Comparison of ENCODE assay signal across 7 mouse cellular contexts in the genomic region with DNA sequence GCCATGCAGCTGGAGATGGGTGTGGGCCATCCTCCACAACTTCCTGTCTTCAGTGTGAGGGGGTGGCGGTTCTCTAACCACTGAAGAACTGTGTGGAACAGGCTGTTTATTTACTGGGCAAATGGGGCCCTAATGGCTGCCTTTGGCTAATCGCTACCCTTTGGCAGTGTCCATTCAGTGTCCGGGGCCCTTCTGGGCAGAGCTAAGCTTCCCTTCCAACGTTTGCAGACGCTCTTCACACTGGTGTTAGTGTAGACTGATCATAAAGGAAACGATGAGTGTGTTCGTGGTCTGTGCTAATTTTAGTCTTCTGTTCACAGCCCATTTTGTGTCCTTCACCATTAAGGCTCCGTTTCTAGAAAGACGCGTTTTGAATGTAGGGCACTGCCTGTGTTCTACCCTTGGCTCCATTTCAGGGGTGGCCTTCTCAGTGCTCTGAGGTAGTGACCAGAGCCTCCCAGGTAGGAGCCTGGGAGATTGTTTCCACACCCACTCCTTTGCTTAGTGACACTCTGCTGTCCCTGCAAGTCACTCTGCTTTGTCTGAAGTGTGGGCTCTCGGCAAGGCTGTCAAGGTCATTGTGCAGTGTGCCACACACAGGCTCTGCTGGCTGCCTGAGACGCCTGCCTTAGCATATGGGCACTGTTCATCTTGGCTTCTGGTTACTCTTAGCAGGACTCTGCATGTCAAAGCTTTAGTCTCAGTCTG. TPM values are rescaled to one million over a fixed set of nuclear protein-coding genes. Genes with fewer than 3 reads are reported as not detected.
DNase-seq lines count a peak whose midpoint lies in the region; ATAC-seq lines count a peak whose summit lies in the region.

No protein-coding gene starts in this region.

- H3K4me1 ChIP-seq in neural tube, embryonic 12.5 days, result peaks cover 73% of the 10 kb centered on the region
- peaks cover 75% of the 10 kb centered on the region for H3K4me1 ChIP-seq in embryonic facial prominence, embryonic 15.5 days
- H3K4me1 ChIP-seq in liver, embryonic 16.5 days (ENCODE audit: control insufficient read depth, low read depth, low read length), result peaks cover 52% of the 10 kb centered on the region
- H3K4me1 ChIP-seq in neural tube, embryonic 15.5 days, result peaks cover 84% of the 10 kb centered on the region

- intact Hi-C loops in heart, postnatal 36 days (cut with DNase I), result loop anchor here (2.0 kb wide), 1 partner anchor 16 kb away; no protein-coding TSS in a partner anchor

- H3K4me2 ChIP-seq in neural tube, embryonic 12.5 days (replicated peaks), result peak overlapping the region; percentile 16; the same call in 1 of the 2 replicates
- H3K4me2 ChIP-seq in embryonic facial prominence, embryonic 15.5 days (replicated peaks), result peak overlapping the region; percentile 27
- peak overlapping the region; percentile 21 for H3K4me2 ChIP-seq in liver, embryonic 16.5 days (ENCODE audit: low read depth, low read length)
- 0 out of 2 replicates have a peak overlapping the region, but pooled peaks have one; percentile 9 for H3K4me2 ChIP-seq in neural tube, embryonic 15.5 days

- H3K9ac ChIP-seq in neural tube, embryonic 12.5 days, result no peak overlapping the region
- H3K9ac ChIP-seq in embryonic facial prominence, embryonic 15.5 days, result no peak overlapping the region
- H3K9ac ChIP-seq in liver, embryonic 16.5 days (ENCODE audit: low read depth, low read length), result no peak overlapping the region
- H3K9ac ChIP-seq in neural tube, embryonic 15.5 days (replicated peaks), result no peak overlapping the region

- H3K4me3 ChIP-seq in neural tube, embryonic 12.5 days, result no peak overlapping the region
- H3K4me3 ChIP-seq in embryonic facial prominence, embryonic 15.5 days (replicated peaks), result no peak overlapping the region
- no peak overlapping the region for H3K4me3 ChIP-seq in liver, embryonic 16.5 days (ENCODE audit: low read depth, low read length)
- H3K4me3 ChIP-seq in neural tube, embryonic 15.5 days (replicated peaks), result no peak overlapping the region

- ATAC-seq in neural tube, embryonic 12.5 days (ENCODE audit: low FRiP score, low read depth), result no peak
- ATAC-seq in embryonic facial prominence, embryonic 15.5 days (ENCODE audit: insufficient number of reproducible peaks, low FRiP score, low TSS enrichment, low read depth), result no peak
- no peak for ATAC-seq in liver, embryonic 16.5 days (ENCODE audit: low read depth)
- no peak; the same call in 1 of the 2 replicates for ATAC-seq in neural tube, embryonic 15.5 days (ENCODE audit: low FRiP score)
- no peak; the same call in 1 of the 2 replicates for ATAC-seq in megakaryocyte-erythroid progenitor cell, adult 5-6 weeks (replicated peaks; ENCODE audit: low FRiP score, low TSS enrichment, poor library complexity, severe bottlenecking)

- no peak overlapping the region for H3K27ac ChIP-seq in neural tube, embryonic 12.5 days
- peak overlapping the region; percentile 87 for H3K27ac ChIP-seq in embryonic facial prominence, embryonic 15.5 days (replicated peaks)
- peak overlapping the region; percentile 16; the same call in 1 of the 2 replicates for H3K27ac ChIP-seq in liver, embryonic 16.5 days (ENCODE audit: low read length)
- H3K27ac ChIP-seq in neural tube, embryonic 15.5 days (replicated peaks), result peak overlapping the region; percentile 46

- DNase-seq in neural tube, embryonic 10.5 days (ENCODE audit: extremely low spot score, low spot score), result no peak
- peak; percentile 58 to 67 for DNase-seq in heart, postnatal 36 days

- WGBS in neural tube, embryonic 12.5 days, result 75% methylated on average over 12 of the region's 12 CpGs
- WGBS in embryonic facial prominence, embryonic 15.5 days, result 66% methylated on average over 12 of the region's 12 CpGs
- WGBS in liver, embryonic 16.5 days (ENCODE audit: insufficient replicate concordance), result 17% methylated on average over 12 of the region's 12 CpGs
- WGBS in neural tube, embryonic 15.5 days, result 66% methylated on average over 12 of the region's 12 CpGs

- H3K36me3 ChIP-seq in neural tube, embryonic 12.5 days, result no peaks in the 10 kb centered on the region
- H3K36me3 ChIP-seq in embryonic facial prominence, embryonic 15.5 days, result no peaks in the 10 kb centered on the region
- H3K36me3 ChIP-seq in liver, embryonic 16.5 days (ENCODE audit: control insufficient read depth, insufficient read depth), result no peaks in the 10 kb centered on the region
- H3K36me3 ChIP-seq in neural tube, embryonic 15.5 days, result no peaks in the 10 kb centered on the region

- H3K9me3 ChIP-seq in neural tube, embryonic 12.5 days, result no peaks in the 10 kb centered on the region
- H3K9me3 ChIP-seq in embryonic facial prominence, embryonic 15.5 days (replicated peaks), result no peaks in the 10 kb centered on the region
- H3K9me3 ChIP-seq in liver, embryonic 16.5 days (replicated peaks; ENCODE audit: control insufficient read depth, low read length), result no peaks in the 10 kb centered on the region
- H3K9me3 ChIP-seq in neural tube, embryonic 15.5 days (replicated peaks), result no peaks in the 10 kb centered on the region

- no peaks in the 10 kb centered on the region for H3K27me3 ChIP-seq in neural tube, embryonic 12.5 days (replicated peaks)
- H3K27me3 ChIP-seq in embryonic facial prominence, embryonic 15.5 days, result no peaks in the 10 kb centered on the region
- H3K27me3 ChIP-seq in liver, embryonic 16.5 days (ENCODE audit: control insufficient read depth, insufficient read depth, low read depth, low read length), result no peaks in the 10 kb centered on the region
- H3K27me3 ChIP-seq in neural tube, embryonic 15.5 days (replicated peaks), result no peaks in the 10 kb centered on the region

RNA-seq across cellular contexts. Expression of a gene that starts 11.2 kb away (rescaled TPM):
- polyA plus RNA-seq in neural tube, embryonic 12.5 days (2016; fragmentation: Nextera tagmentation; extraction: Ambion mirVana), result 118 and 130 TPM in 2 replicates
- polyA plus RNA-seq in embryonic facial prominence, embryonic 15.5 days (2015; fragmentation: Nextera tagmentation; extraction: Ambion mirVana), result 60.6 and 61.5 TPM in 2 replicates
- 10 to 100 TPM; 19.5 to 22.3 TPM for total RNA-seq in heart, postnatal 36 days (2021)
- 22.0 and 22.4 TPM in 2 replicates for polyA plus RNA-seq in liver, embryonic 16.5 days (2015; fragmentation: Nextera tagmentation; extraction: Ambion mirVana)
- polyA plus RNA-seq in neural tube, embryonic 15.5 days (2015; fragmentation: Nextera tagmentation; extraction: Ambion mirVana), result 69.6 and 71.7 TPM in 2 replicates
- 24.3 and 29.1 TPM in 2 replicates for total RNA-seq in megakaryocyte-erythroid progenitor cell, adult 5-6 weeks (2014; fragmentation: Nextera tagmentation)
- 31.9 and 56.4 TPM in 2 replicates for total RNA-seq in megakaryocyte-erythroid progenitor cell, adult 5-6 weeks (2017)
